Mouse (Mus musculus) liver, embryonic 16.5 days (tissue): ENCODE measurements around the gene 5330417C22Rik. TPM values are rescaled to one million over a fixed set of nuclear protein-coding genes. Genes with fewer than 3 reads are reported as not detected.
A peak's percentile ranks its signal among the peaks of the same experiment; 100 is the strongest.

ENCODE experiments used
- ATAC-seq: fragments of 200-750 bp; cut with Nextera tagmentation; 2 replicates; pipeline ENCODE4 v1.8.0; 2017; ENCODE audit warnings: low read depth, mild to moderate bottlenecking, moderate number of reproducible peaks, moderate library complexity
- H3K27ac ChIP-seq: fragments of 300-500 bp; sonication (generic); 2 replicates; pipeline ENCODE4 v1.5.1; 2014; ENCODE audit warnings: mild to moderate bottlenecking, low read length
- H3K27me3 ChIP-seq: fragments of 300-500 bp; sonication (generic); 2 replicates; pipeline ENCODE4 v1.6.1; 2014; ENCODE audit warnings: low read depth, low read length, mixed read lengths; ENCODE audit not compliant: control insufficient read depth, insufficient read depth
- H3K36me3 ChIP-seq: fragments of 300-500 bp; sonication (generic); 2 replicates; pipeline ENCODE4 v1.6.1; 2014; ENCODE audit warnings: mild to moderate bottlenecking; ENCODE audit not compliant: control insufficient read depth, insufficient read depth
- H3K4me1 ChIP-seq: fragments of 300-500 bp; sonication (generic); 2 replicates; pipeline ENCODE4 v1.6.1; 2014; ENCODE audit warnings: low read depth, low read length, mixed read lengths; ENCODE audit not compliant: control insufficient read depth
- H3K4me2 ChIP-seq: fragments of 300-500 bp; sonication (generic); 2 replicates; pipeline ENCODE4 v1.6.1; 2014; ENCODE audit warnings: low read depth, low read length, mixed read lengths
- H3K4me3 ChIP-seq: fragments of 300-500 bp; sonication (generic); 2 replicates; pipeline ENCODE4 v1.5.1; 2014; ENCODE audit warnings: low read depth, mild to moderate bottlenecking, low read length
- H3K9ac ChIP-seq: fragments of 300-500 bp; sonication (generic); 2 replicates; pipeline ENCODE4 v1.6.1; 2014; ENCODE audit warnings: low read depth, low read length
- H3K9me3 ChIP-seq: fragments of 300-500 bp; sonication (generic); replicated peaks from 2 replicates; pipeline ENCODE4 v1.6.1; 2016; ENCODE audit warnings: low read length; ENCODE audit not compliant: control insufficient read depth
- WGBS: fragments of 180-500 bp; shearing (Covaris S2); extraction: QIAGEN DNeasy Blood & Tissue Kit; methylation state at CpG from one replicate; pipeline ENCODE4 v1.1.7; 2014; ENCODE audit not compliant: insufficient replicate concordance; 5-methylcytosine and 5-hydroxymethylcytosine counted together
- polyA plus RNA-seq: library from polyadenylated mRNA; unstranded; fragments of >200 nt; fragmentation: Nextera tagmentation; extraction: Ambion mirVana; gene quantifications from 2 replicates; pipeline ENCODE4 v1.2.1, GENCODE M21; 2015

5330417C22Rik gene
- polyA plus RNA-seq, 1 experiment from 2014 or later = 0.63 TPM

DNA sequence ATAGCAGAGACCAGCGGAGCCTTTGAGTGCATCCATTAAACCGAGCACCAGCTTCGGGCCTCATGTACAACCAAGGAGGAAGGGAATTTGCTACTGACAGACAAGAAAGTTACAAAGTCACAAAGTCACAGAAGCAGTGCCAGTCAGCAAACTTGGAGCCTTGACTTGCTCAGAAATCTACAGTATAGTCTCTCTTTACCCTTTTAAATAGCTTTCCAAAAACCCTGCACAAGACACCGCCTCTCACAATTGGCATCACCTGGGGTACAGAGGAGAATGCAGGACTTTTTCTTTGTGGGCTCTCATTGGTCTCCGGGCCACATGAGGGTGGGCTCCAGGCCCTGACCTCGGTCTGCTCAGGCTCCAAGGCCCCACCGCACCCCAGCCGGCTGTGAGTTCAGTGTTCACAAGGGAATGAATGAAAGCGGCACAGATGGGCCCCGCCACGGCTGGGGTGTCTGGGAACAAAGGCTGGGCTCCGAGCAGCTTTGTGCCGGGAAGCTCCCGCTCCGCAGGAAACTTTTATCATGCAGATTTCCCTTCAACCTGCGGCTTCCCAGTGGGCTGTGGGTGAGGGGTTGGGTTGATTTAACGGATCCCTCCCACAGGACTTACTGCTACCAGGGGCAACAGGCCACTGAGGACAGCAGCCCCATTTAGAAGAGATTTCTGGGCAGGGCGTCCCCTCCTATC, 103.0 kb downstream of the 5330417C22Rik start:
- H3K4me3 ChIP-seq = no peak overlapping the region
- no peaks in the 10 kb centered on the region for H3K27me3 ChIP-seq
- peaks cover 74% of the 10 kb centered on the region for H3K36me3 ChIP-seq
- H3K4me2 ChIP-seq = no peak overlapping the region
- WGBS = 83% methylated on average over 18 of the region's 18 CpGs
- H3K4me1 ChIP-seq = no peaks in the 10 kb centered on the region
- H3K27ac ChIP-seq = no peak overlapping the region
- ATAC-seq = no peak
- no peak overlapping the region for H3K9ac ChIP-seq
- no peaks in the 10 kb centered on the region for H3K9me3 ChIP-seq

DNA sequence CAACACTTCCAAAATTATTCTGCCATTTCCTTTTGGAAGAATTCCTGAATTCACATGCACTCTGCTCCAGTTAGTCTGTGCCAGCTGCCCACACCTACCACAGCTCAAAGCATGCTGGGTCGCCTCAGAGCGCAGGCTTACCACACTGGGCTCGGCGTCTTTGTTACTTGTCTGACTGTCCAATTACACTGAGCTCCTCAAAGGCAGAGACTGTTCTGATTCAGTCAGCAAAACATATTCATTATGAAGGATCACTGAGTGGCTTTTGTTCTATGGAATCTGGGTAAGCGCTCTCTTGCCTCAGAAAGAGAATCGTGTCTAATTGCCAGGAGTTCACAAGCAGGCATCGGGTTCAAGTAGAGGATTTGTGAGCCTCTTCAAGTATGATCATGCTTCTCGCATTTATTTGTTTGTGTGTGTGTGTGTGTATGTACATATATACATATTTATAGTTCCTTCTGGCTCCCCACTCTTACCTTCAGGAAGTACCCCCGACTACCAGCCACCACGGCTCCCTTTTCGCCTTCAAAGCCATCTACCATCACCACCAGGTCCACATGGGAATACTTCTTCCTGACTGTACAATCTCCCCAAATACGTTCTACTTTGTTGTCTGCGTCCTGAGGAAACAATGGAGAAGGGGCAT, 103.7 kb downstream of the 5330417C22Rik start:
- Histone ChIP-seq H3K27me3 (no peaks in the 10 kb centered on the region), H3K36me3 (peaks cover 81% of the 10 kb centered on the region), H3K27ac (no peak overlapping the region), H3K9me3 (no peaks in the 10 kb centered on the region), H3K9ac (no peak overlapping the region), H3K4me2 (no peak overlapping the region), H3K4me3 (no peak overlapping the region), H3K4me1 (no peaks in the 10 kb centered on the region)
- ATAC-seq = no peak
- WGBS = 87% methylated on average over 13 of the region's 13 CpGs

DNA sequence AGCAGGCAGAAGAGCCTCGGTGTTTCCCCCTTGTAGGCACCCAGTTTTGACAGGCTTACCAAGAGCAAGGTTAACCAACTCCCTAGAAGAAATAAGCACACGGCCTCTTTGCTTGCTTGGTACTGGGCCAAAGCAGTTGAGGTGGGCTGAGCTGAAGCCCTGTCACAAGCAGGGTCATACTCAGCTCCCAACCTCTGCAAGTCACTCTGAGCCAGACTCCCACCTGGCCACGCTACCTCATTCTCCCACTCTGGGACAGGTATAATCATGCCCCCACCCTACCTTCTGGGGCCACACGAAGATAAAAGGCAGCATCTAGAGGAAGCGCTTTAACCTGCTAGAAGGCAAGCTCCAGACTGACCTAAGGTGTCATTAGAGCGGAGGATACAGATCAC, 110.7 kb downstream of the 5330417C22Rik start:
- Histone ChIP-seq H3K4me3 (no peak overlapping the region), H3K36me3 (peaks cover 46% of the 10 kb centered on the region), H3K9ac (no peak overlapping the region), H3K4me1 (no peaks in the 10 kb centered on the region), H3K27me3 (no peaks in the 10 kb centered on the region), H3K9me3 (no peaks in the 10 kb centered on the region), H3K4me2 (no peak overlapping the region), H3K27ac (no peak overlapping the region)
- WGBS = 89% methylated on average over 6 of the region's 6 CpGs
- ATAC-seq = no peak

DNA sequence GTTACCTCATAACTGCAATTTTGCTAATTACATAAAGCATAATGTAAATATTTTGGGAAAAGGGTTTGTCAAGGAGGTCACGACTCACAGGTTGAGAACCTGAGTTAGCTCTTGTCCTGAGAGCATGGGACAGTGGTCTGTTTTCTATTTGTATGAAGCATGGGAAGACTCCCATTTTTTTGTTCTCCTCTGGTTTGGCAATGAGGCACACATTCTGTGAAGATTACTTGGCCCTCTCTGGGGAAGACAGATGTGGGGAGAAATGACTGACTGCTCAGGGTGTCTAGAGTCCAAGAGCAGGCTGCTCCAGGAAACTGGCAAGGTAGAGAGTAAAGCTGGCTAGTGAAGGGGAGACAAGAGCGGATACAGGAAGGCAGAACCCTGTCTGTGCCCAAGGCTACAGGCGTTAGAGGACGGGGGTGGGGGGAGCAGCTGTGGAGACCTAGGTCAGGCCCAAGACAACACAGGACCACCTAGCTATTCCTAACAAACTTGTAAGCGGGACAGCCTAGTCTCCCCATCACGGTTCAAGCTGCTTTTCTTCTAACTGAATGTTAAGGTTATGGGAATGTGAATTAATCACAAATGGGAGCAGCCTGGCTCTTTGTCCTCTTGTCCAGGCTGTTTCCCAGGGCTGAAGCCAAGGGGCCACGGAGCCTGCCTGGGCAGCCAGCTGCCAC, 111.3 kb downstream of the 5330417C22Rik start:
- H3K9me3 ChIP-seq = no peaks in the 10 kb centered on the region
- no peak overlapping the region for H3K27ac ChIP-seq
- no peak overlapping the region for H3K4me3 ChIP-seq
- H3K36me3 ChIP-seq = peaks cover 44% of the 10 kb centered on the region
- H3K27me3 ChIP-seq = no peaks in the 10 kb centered on the region
- no peaks in the 10 kb centered on the region for H3K4me1 ChIP-seq
- ATAC-seq = no peak
- H3K4me2 ChIP-seq = no peak overlapping the region
- H3K9ac ChIP-seq = no peak overlapping the region
- 74% methylated on average over 7 of the region's 7 CpGs for WGBS

DNA sequence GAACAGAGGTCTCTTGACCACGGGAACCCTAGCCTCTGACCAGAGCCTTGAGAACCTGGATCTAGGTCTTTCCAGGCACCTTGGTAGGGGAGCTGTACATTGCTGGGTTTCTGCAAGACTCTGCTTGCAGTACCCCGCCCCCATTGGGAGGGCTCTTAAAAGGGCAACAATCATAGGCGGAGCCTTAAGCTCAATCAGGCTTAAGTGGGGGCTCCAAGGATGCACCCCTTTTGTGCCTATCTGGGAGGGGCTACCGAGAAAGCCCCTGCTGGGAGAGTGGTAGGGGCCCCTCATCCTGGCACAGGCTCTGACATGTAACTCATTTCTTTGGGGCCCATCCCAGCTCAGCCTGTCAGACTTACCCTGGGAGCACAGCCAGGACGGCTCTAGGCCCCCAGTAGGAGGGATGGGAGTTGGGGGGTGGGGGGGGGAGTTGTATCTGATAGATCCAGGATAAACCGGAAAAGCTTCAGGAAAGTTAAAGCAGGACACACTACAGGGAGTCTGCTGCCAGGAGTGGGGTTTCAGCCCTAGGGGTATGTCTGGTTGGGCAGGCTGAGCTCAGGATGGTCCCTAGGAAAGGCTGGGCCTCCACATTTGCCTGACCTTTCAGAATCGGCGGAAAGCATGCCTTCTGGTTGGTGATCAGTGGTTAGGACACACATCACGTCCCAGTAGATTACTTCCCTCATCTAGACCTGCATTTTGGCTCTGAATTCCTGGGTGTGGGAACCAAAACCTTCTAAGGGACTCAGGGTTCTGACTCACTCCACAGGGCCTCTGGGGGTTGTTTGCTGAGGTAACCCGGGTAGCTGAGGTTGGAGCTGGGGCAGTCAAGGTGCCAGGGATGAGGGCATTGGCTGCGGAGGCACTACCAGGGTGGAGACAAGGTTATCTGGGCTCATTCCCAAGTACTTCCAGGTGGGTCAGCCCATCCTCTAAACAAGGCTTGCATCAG, 112.2 kb downstream of the 5330417C22Rik start:
- H3K4me2 ChIP-seq = no peak overlapping the region
- no peak overlapping the region for H3K27ac ChIP-seq
- no peak overlapping the region for H3K4me3 ChIP-seq
- H3K4me1 ChIP-seq = no peaks in the 10 kb centered on the region
- 26% methylated on average over 11 of the region's 11 CpGs for WGBS
- H3K36me3 ChIP-seq = peaks cover 35% of the 10 kb centered on the region
- H3K27me3 ChIP-seq = no peaks in the 10 kb centered on the region
- no peak overlapping the region for H3K9ac ChIP-seq
- no peaks in the 10 kb centered on the region for H3K9me3 ChIP-seq
- ATAC-seq = 0 out of 2 replicates have a peak, but pooled peaks have one; percentile 12

DNA sequence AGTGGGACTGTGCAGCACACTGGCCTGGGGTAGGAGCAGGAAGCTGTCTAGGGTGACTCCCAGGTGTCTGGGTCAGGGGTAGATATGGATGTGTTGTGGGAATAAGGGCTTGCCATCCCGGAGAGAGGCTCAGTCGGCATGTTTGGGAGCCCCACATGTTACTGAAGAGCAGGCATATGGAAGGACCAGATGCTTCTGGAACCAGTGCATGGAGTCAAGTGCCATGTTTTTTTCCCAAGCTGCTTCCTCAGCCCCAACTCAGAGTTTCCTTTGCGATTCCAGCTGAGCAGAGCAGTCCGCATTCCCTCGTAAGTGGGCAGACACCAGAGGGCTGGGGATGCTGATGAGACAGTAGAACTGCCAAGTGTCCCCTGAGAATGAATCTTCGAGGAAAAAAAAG, 113.3 kb downstream of the 5330417C22Rik start:
- no peak overlapping the region for H3K4me2 ChIP-seq
- no peak for ATAC-seq
- no peaks in the 10 kb centered on the region for H3K27me3 ChIP-seq
- H3K9ac ChIP-seq = no peak overlapping the region
- H3K36me3 ChIP-seq = peaks cover 24% of the 10 kb centered on the region
- no peak overlapping the region for H3K27ac ChIP-seq
- no peaks in the 10 kb centered on the region for H3K4me1 ChIP-seq
- H3K4me3 ChIP-seq = no peak overlapping the region
- no peaks in the 10 kb centered on the region for H3K9me3 ChIP-seq
- 41% methylated on average over 6 of the region's 6 CpGs for WGBS

DNA sequence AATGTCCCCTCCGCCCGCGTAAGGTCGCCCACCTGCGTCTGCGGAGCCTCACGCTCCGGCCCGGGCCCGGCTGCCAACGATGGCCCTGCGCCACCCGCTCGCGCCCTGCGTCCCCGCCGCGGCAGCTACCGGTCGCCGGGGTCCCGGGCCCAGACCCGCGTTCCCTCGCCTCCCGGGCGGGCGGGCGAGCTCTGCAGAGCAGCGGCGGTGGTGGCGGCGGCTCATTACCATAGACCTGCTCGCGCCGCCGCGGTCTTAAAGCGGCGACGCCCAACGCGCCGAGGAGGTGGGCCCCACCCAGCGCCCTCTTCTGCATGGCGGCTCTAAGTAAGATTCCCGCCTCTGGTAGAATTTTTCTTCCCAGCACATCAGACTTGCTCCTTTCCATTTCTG, 120.5 kb downstream of the 5330417C22Rik start:
- under 1% methylated on average over 48 of the region's 48 CpGs for WGBS

More for the DNA sequence above, 120.5 kb downstream of the 5330417C22Rik start:
- H3K36me3 ChIP-seq = no peaks in the 10 kb centered on the region
- H3K9ac ChIP-seq = peak overlapping the region; percentile 58
- peaks cover 5% of the 10 kb centered on the region for H3K4me1 ChIP-seq
- peaks cover 27% of the 10 kb centered on the region for H3K27me3 ChIP-seq
- no peak overlapping the region for H3K27ac ChIP-seq
- ATAC-seq = peak; percentile 75
- peak overlapping the region; percentile 62 for H3K4me3 ChIP-seq
- H3K9me3 ChIP-seq = peaks cover 8% of the 10 kb centered on the region; the same call in 1 of the 2 replicates
- peak overlapping the region; percentile 96 for H3K4me2 ChIP-seq
